Mouse (Mus musculus): ENCODE measurements around the gene Mat2a.

DNA sequence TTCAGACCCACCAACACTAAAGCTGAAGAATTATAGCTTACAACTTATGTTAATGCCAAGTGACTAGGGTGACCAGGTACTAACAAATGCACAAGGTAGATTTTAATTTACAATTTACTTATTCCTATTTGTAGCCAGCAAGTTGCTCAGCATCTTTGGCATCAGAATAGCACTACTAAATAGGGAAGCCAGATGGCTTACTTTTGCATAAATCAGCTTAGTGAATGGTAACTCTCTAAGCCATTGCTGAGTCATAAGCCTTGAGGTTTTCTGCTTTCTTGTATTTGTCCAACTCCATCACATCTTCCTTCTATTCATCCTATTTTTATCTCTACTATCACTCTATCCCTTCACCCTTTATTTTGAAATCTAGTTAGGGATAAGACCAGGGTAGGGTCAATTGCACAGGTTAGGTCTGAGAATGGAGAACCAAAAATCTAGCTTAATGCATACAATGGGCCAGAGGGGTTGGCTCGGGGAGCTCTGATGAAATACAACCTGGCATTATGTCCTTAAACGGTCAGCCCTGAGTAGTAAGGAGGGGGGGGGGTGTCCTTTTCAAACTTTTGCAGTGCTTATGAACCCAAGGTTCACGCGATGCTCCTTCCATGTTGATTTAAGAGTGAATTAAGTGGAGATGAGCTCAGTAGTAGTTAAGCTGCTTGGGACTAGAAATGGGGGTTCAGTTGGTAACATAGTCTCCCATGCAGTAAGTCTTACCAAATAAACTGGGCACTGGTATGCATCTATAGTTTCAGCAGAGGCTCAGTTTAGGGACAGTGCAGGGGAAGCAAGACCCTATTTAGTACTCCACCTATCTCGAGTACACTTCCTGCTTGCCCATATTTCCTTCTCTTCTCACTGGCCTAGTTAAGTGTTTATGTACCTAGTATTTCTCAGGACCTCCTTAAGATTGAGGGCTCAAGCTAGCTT, 8.1 kb downstream of the Mat2a start:
- no peak for TF ChIP-seq POLR2A (IDR thresholded peaks at IDR 0.05; ENCODE audit: borderline replicate concordance, extremely low read depth, insufficient read depth, insufficient read length, poor library complexity, severe bottlenecking)
- no peak for TF ChIP-seq CTCF (IDR thresholded peaks at IDR 0.05; ENCODE audit: borderline replicate concordance, extremely low read depth, insufficient read depth, insufficient read length)

All from brain, embryonic 14.5 days (tissue).